Mouse (Mus musculus) lung, postnatal 0 days (tissue): Measurements from ENCODE around the gene Grem2. TPM values are rescaled to one million over a fixed set of nuclear protein-coding genes. Genes with fewer than 3 reads are reported as not detected.

Experiments used
- ATAC-seq: fragments of 200-750 bp; cut with Nextera tagmentation; 2 replicates; pipeline ENCODE4 v1.8.0; 2017; ENCODE audit warnings: moderate library complexity
- DNase-seq: peaks from one replicate; pipeline ENCODE4 v3.0.0-alpha.2; 2016; ENCODE audit warnings: low spot score
- H3K27ac ChIP-seq: fragments of 300-500 bp; sonication (generic); 2 replicates; pipeline ENCODE4 v1.5.1; 2014; ENCODE audit warnings: antibody characterized with exemption, mild to moderate bottlenecking, low read length, mixed read lengths
- H3K27me3 ChIP-seq: fragments of 300-500 bp; sonication (generic); replicated peaks from 2 replicates; pipeline ENCODE4 v1.6.1; 2014; ENCODE audit warnings: low read length, mixed read lengths; ENCODE audit not compliant: insufficient read depth
- H3K36me3 ChIP-seq: fragments of 300-500 bp; sonication (generic); 2 replicates; pipeline ENCODE4 v1.6.1; 2014; ENCODE audit warnings: low read length, mixed read lengths; ENCODE audit not compliant: insufficient read depth
- H3K4me1 ChIP-seq: fragments of 300-500 bp; sonication (generic); 2 replicates; pipeline ENCODE4 v1.6.1; 2014; ENCODE audit warnings: antibody characterized with exemption, low read depth, low read length, mixed read lengths; ENCODE audit not compliant: insufficient read depth
- H3K4me2 ChIP-seq: fragments of 300-500 bp; sonication (generic); replicated peaks from 2 replicates; pipeline ENCODE4 v1.6.1; 2014; ENCODE audit warnings: low read depth, mild to moderate bottlenecking, low read length, moderate library complexity, mixed read lengths
- H3K4me3 ChIP-seq: fragments of 300-500 bp; sonication (generic); 2 replicates; pipeline ENCODE4 v1.5.1; 2014; ENCODE audit warnings: low read depth, low read length
- H3K9ac ChIP-seq: fragments of 300-500 bp; sonication (generic); replicated peaks from 2 replicates; pipeline ENCODE4 v1.6.1; 2014; ENCODE audit warnings: low read depth, mild to moderate bottlenecking
- H3K9me3 ChIP-seq: fragments of 300-500 bp; sonication (generic); 2 replicates; pipeline ENCODE4 v1.6.1; 2016; ENCODE audit warnings: low read length, mixed read lengths
- CTCF ChIP-seq: IDR thresholded peaks from 2 replicates; pipeline ENCODE4 v1.5.1; 2016; ENCODE audit warnings: antibody characterized with exemption, mild to moderate bottlenecking
- EP300 ChIP-seq: IDR thresholded peaks from 2 replicates; pipeline ENCODE4 v1.6.1; 2016; ENCODE audit warnings: antibody characterized with exemption, mild to moderate bottlenecking, control low read depth
- WGBS: fragments of 180-500 bp; shearing (Covaris S2); extraction: QIAGEN DNeasy Blood & Tissue Kit; methylation state at CpG from one replicate; pipeline ENCODE4 v1.1.7; 2014; 5-methylcytosine and 5-hydroxymethylcytosine counted together
- polyA plus RNA-seq: library from polyadenylated mRNA; unstranded; fragments of >200 nt; fragmentation: Nextera tagmentation; extraction: Ambion mirVana; gene quantifications from 2 replicates; pipeline ENCODE4 v1.2.1, GENCODE M21; 2015

The Grem2 gene
- polyA plus RNA-seq, 1 experiment from 2014 or later, result 2.7 TPM

- 78% methylated on average over 3 of the region's 3 CpGs for WGBS
- no peak overlapping the region for H3K9ac ChIP-seq
- H3K4me2 ChIP-seq, result no peak overlapping the region
- H3K4me3 ChIP-seq, result no peak overlapping the region
- ATAC-seq (no peak), DNase-seq (no peak)
- H3K27me3 ChIP-seq, result no peaks in the 10 kb centered on the region
- H3K27ac ChIP-seq, result no peak overlapping the region
- H3K4me1 ChIP-seq, result no peaks in the 10 kb centered on the region
- no peaks in the 10 kb centered on the region for H3K9me3 ChIP-seq
- H3K36me3 ChIP-seq, result no peaks in the 10 kb centered on the region
- TF ChIP-seq EP300 (no peak), CTCF (no peak)
Observed at GRCm38 (mm10) chr1:174909834-174910233, 11.8 kb downstream of the Grem2 start.

DNA sequence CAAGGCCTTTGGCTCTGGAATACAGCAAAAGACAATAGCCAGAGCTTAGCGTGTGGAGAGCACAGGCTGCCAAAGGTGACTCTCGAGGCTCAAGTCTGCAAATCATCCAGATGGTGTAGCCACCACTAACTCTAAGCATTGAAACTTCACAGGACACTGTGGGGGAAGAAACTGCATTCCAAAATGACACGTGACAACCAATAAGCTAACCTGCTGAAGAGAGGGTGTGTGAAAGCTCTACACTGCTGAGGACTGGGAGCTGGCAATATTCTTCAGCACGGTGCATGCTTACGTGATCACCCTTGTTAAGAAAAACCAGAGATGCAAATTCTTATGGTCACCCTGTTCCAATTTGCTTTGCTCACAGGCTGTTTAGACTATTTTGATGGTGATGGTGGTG, 13.4 kb downstream of the Grem2 start:
- no peaks in the 10 kb centered on the region for H3K27me3 ChIP-seq
- no peak overlapping the region for H3K4me2 ChIP-seq
- 55% methylated on average over 5 of the region's 5 CpGs for WGBS
- no peak overlapping the region for H3K4me3 ChIP-seq
- no peak overlapping the region for H3K9ac ChIP-seq
- no peaks in the 10 kb centered on the region for H3K36me3 ChIP-seq
- H3K27ac ChIP-seq, result peak overlapping the region; percentile 78
- DNase-seq (peak; percentile 81), ATAC-seq (peak; percentile 89)
- no peak for TF ChIP-seq EP300
- no peak for TF ChIP-seq CTCF
- H3K4me1 ChIP-seq, result no peaks in the 10 kb centered on the region
- H3K9me3 ChIP-seq, result no peaks in the 10 kb centered on the region

GRCm38 (mm10) chr1:174907637-174908036, 14.0 kb downstream of the Grem2 start:
- 39% methylated on average over 5 of the region's 5 CpGs for WGBS
- DNase-seq (peak; percentile 93), ATAC-seq (peak; percentile 95)
- no peaks in the 10 kb centered on the region for H3K9me3 ChIP-seq
- H3K36me3 ChIP-seq, result no peaks in the 10 kb centered on the region
- no peak overlapping the region for H3K4me3 ChIP-seq
- H3K9ac ChIP-seq, result no peak overlapping the region
- no peak overlapping the region for H3K4me2 ChIP-seq
- peak overlapping the region; percentile 78 for H3K27ac ChIP-seq
- TF ChIP-seq CTCF (no peak), EP300 (peak; percentile 92)
- no peaks in the 10 kb centered on the region for H3K27me3 ChIP-seq
- H3K4me1 ChIP-seq, result no peaks in the 10 kb centered on the region

DNA sequence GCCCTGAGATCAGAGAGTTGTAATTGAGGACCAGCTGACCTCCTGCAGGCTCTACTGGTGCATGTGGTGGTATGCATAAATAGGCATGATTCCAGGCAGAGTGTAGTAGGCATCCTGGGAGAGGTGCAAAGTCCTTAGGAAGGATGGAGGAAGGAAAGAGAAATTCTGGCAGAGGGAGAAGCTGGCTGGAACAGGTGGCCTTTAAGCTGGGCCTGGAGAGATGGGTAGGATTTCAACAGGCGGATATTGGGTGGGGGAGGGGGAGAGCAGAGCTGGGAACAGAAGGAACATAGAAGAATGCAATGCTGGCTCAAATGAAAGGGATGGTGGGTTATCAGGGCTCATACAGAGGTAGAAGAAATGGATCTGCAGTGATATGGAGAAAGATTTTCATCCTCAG, 18.9 kb downstream of the Grem2 start:
- Histone ChIP-seq H3K9me3 (no peaks in the 10 kb centered on the region), H3K9ac (no peak overlapping the region), H3K27me3 (no peaks in the 10 kb centered on the region), H3K27ac (no peak overlapping the region), H3K4me2 (no peak overlapping the region), H3K36me3 (no peaks in the 10 kb centered on the region), H3K4me1 (no peaks in the 10 kb centered on the region), H3K4me3 (no peak overlapping the region)
- DNase-seq, result no peak
- WGBS, result 53% methylated on average over 1 of the region's 1 CpGs
- no peak for ATAC-seq
- TF ChIP-seq CTCF, result no peak
- no peak for TF ChIP-seq EP300

DNA sequence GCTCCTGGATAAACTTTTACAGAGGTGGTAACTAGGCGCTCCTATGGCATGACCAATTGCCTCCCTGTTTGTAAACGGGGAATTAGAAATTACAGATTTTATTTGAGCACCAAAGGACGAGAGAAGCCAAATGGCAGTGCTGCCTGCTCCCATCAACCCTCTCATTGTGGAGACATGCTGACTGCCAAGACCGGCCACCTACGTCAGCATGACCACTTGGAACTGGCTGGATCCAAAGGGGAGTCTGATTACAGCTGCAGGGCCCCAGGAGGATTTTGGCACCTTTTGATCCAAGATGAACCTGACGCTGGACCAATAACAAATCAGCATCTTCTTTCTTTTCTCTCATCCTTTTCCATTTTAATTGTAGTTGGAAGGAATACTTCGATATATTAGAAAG, 29.1 kb downstream of the Grem2 start:
- 80% methylated on average over 7 of the region's 7 CpGs for WGBS
- no peak overlapping the region for H3K4me3 ChIP-seq
- DNase-seq, result no peak
- H3K27me3 ChIP-seq, result no peaks in the 10 kb centered on the region
- TF ChIP-seq CTCF (no peak), EP300 (no peak)
- H3K4me2 ChIP-seq, result no peak overlapping the region
- H3K36me3 ChIP-seq, result no peaks in the 10 kb centered on the region
- no peaks in the 10 kb centered on the region for H3K4me1 ChIP-seq
- H3K9me3 ChIP-seq, result no peaks in the 10 kb centered on the region
- no peak for ATAC-seq
- H3K27ac ChIP-seq, result no peak overlapping the region
- H3K9ac ChIP-seq, result no peak overlapping the region

- DNase-seq, result no peak
- H3K4me3 ChIP-seq, result no peak overlapping the region
- TF ChIP-seq CTCF, result no peak
- no peaks in the 10 kb centered on the region for H3K4me1 ChIP-seq
- no peaks in the 10 kb centered on the region for H3K27me3 ChIP-seq
- ATAC-seq, result no peak
- no peak overlapping the region for H3K9ac ChIP-seq
- no peaks in the 10 kb centered on the region for H3K36me3 ChIP-seq
- no peak overlapping the region for H3K27ac ChIP-seq
- no peak overlapping the region for H3K4me2 ChIP-seq
- 68% methylated on average over 14 of the region's 14 CpGs for WGBS
- H3K9me3 ChIP-seq, result no peaks in the 10 kb centered on the region
Observed at GRCm38 (mm10) chr1:174888684-174889405, 32.8 kb downstream of the Grem2 start.

DNA sequence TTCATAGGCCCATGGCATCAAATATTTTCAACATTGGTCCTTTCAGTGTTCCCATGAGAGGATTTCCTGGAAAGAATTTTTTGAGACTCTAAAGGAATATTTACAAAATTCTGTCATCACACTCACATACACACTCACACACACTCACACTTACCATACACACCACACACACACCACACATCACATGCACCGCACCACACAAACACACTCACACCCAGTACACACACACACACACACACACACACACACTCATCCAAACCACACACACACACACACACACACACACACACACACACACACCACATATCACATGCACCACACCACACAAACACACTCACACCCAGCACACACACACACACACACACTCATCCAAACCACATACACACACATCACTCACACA, 33.5 kb downstream of the Grem2 start:
- Histone ChIP-seq H3K9ac (no peak overlapping the region), H3K9me3 (no peaks in the 10 kb centered on the region), H3K4me3 (no peak overlapping the region), H3K27me3 (no peaks in the 10 kb centered on the region), H3K36me3 (no peaks in the 10 kb centered on the region), H3K4me1 (no peaks in the 10 kb centered on the region), H3K27ac (no peak overlapping the region), H3K4me2 (no peak overlapping the region)
- ATAC-seq, result no peak
- 57% methylated on average over 1 of the region's 1 CpGs for WGBS
- no peak for DNase-seq
- TF ChIP-seq EP300 (no peak), CTCF (no peak)
